Mouse (Mus musculus) myocyte (in vitro differentiated cells): ENCODE measurements around the gene Orc3.

ENCODE experiments used
- E2F4 ChIP-seq: IDR thresholded peaks from one replicate; pipeline ENCODE4 v1.6.1; 2011; ENCODE audit warnings: mild to moderate bottlenecking, control low read depth, moderate library complexity; ENCODE audit not compliant: insufficient read depth
- MAX ChIP-seq: IDR thresholded peaks from one replicate; pipeline ENCODE4 v1.6.1; 2011; ENCODE audit warnings: low read depth, mild to moderate bottlenecking, control low read depth
- POLR2A ChIP-seq: IDR thresholded peaks from one replicate; pipeline ENCODE4 v1.6.1; 2011; ENCODE audit warnings: low read depth, mild to moderate bottlenecking, control low read depth, moderate library complexity; ENCODE audit not compliant: insufficient read length
- POLR2AphosphoS2 ChIP-seq: IDR thresholded peaks from one replicate; pipeline ENCODE4 v1.6.1; 2011; ENCODE audit warnings: low read depth, control low read depth; ENCODE audit not compliant: insufficient read length
- SRF ChIP-seq: IDR thresholded peaks from one replicate; pipeline ENCODE4 v1.6.1; 2011; ENCODE audit warnings: low read depth; ENCODE audit not compliant: control insufficient read depth, insufficient read length
- TCF12 ChIP-seq: IDR thresholded peaks from one replicate; pipeline ENCODE4 v1.6.1; 2011; ENCODE audit warnings: mild to moderate bottlenecking, control low read depth; ENCODE audit not compliant: poor library complexity, insufficient read depth, severe bottlenecking
- USF1 ChIP-seq: IDR thresholded peaks from one replicate; pipeline ENCODE4 v1.6.1; 2011; ENCODE audit warnings: low read depth, mild to moderate bottlenecking, control low read depth, moderate library complexity

DNA sequence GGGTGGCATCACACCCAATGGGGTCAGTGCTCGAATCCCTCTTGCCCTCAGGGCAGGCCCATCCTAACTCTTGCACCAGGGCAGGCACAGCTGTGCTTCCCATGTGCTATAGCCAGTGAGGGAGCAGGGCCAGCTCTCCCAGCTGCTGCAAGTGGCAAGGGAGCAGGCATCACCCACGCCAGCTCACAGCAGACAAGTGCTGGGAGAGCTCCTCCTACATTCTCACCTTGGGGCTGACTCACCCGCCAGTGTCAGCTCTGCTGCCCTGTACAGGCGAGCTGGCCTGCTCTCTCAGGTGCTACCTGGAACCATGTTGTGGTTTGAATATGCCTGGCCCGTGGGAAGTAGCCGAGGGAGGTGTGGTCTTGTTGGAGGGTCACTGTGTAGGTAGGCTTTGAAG is 47.2 kb upstream of the Orc3 start:
- TF ChIP-seq TCF12, result no peak
- no peak for TF ChIP-seq POLR2A
- no peak for TF ChIP-seq E2F4
- no peak for TF ChIP-seq USF1
- peak; percentile 22 for TF ChIP-seq POLR2AphosphoS2
- TF ChIP-seq MAX, result no peak
- no peak for TF ChIP-seq SRF
